Mouse (Mus musculus): ENCODE results near the gene Eno2.

GRCm38 (mm10) chr6:124722876-124723473, 46.5 kb downstream of the Eno2 start:
- TF ChIP-seq EP300 (optimal IDR thresholded peaks at IDR 0.05) (no peak), CTCF (IDR thresholded peaks at IDR 0.05; ENCODE audit: low read depth) (no peak)

Data from stomach, postnatal 0 days (tissue).